Comparison of ENCODE assay signal across 9 mouse cellular contexts in genomic region chr11:119297996-119298395, GRCm38 (mm10). TPM values are rescaled to one million over a fixed set of nuclear protein-coding genes. Genes with fewer than 3 reads are reported as not detected.
A peak's percentile ranks its signal among the peaks of the same experiment; 100 is the strongest.
DNase-seq lines count a peak whose midpoint lies in the region; ATAC-seq and TF ChIP-seq lines count a peak whose summit lies in the region.
"Had no signal": no experiment of that assay in that cellular context is flagged by ENCODE, and none has a peak within 500 bp of the region (broad histone marks: within the 10 kb centered on the region; RNA-seq: fewer than 3 reads in every experiment).

No protein-coding gene starts in this region.

- TF ChIP-seq CTCF in kidney, postnatal 0 days (IDR thresholded peaks at IDR 0.05; ENCODE audit: low read depth): no peak
- no peak for TF ChIP-seq CTCF in kidney, adult 2 months (conservative IDR thresholded peaks at IDR 0.05; ENCODE audit: insufficient read depth, insufficient read length, low read depth, low read length)

- no peak for TF ChIP-seq POLR2A in kidney, adult 2 months (IDR thresholded peaks at IDR 0.05; ENCODE audit: low read depth, low read length)

- peaks cover 9% of the 10 kb centered on the region; the same call in 1 of the 2 replicates for H3K4me1 ChIP-seq in kidney, postnatal 0 days (replicated peaks; ENCODE audit: insufficient read depth, low read length)
- H3K4me1 ChIP-seq in kidney, adult 2 months (ENCODE audit: control insufficient read depth, insufficient read depth, low read length): peaks cover 4% of the 10 kb centered on the region; the same call in 1 of the 2 replicates
- peaks cover 17% of the 10 kb centered on the region for H3K4me1 ChIP-seq in embryonic facial prominence, embryonic 10.5 days
- H3K4me1 ChIP-seq in intestine, embryonic 15.5 days (replicated peaks): peaks cover 14% of the 10 kb centered on the region

- WGBS in kidney, postnatal 0 days: 80% methylated on average over 6 of the region's 6 CpGs
- 74% methylated on average over 6 of the region's 6 CpGs for WGBS in kidney, adult 2 months
- 85% methylated on average over 6 of the region's 6 CpGs for WGBS in embryonic facial prominence, embryonic 10.5 days
- 84% methylated on average over 6 of the region's 6 CpGs for WGBS in intestine, embryonic 15.5 days

- no peaks in the 10 kb centered on the region for H3K9me3 ChIP-seq in kidney, postnatal 0 days (replicated peaks; ENCODE audit: low read length)
- no peaks in the 10 kb centered on the region for H3K9me3 ChIP-seq in embryonic facial prominence, embryonic 10.5 days
- H3K9me3 ChIP-seq in intestine, embryonic 15.5 days: no peaks in the 10 kb centered on the region

- H3K4me2 ChIP-seq in kidney, postnatal 0 days (ENCODE audit: low read length): peak overlapping the region; percentile 95; the same call in 1 of the 2 replicates
- H3K4me2 ChIP-seq in intestine, embryonic 15.5 days (replicated peaks): peak overlapping the region; percentile 88

- H3K4me3 ChIP-seq in kidney, postnatal 0 days (replicated peaks; ENCODE audit: low read depth, low read length): no peak overlapping the region
- no peak overlapping the region for H3K4me3 ChIP-seq in kidney, adult 2 months (ENCODE audit: insufficient read depth, low read depth, low read length)
- peak overlapping the region; percentile 99 for H3K4me3 ChIP-seq in embryonic facial prominence, embryonic 10.5 days
- 0 out of 2 replicates have a peak overlapping the region, but pooled peaks have one; percentile 94 for H3K4me3 ChIP-seq in intestine, embryonic 15.5 days (replicated peaks)

- H3K9ac ChIP-seq in kidney, postnatal 0 days (ENCODE audit: low read depth, low read length): no peak overlapping the region
- H3K9ac ChIP-seq in intestine, embryonic 15.5 days: peak overlapping the region; percentile 95; the same call in 1 of the 2 replicates

- DNase-seq in kidney, postnatal 0 days (ENCODE audit: low spot score): no peak
- no peak for DNase-seq in kidney, adult 2 months
- no peak for DNase-seq in embryonic facial prominence, embryonic 10.5 days (ENCODE audit: low spot score)
- DNase-seq in splenic B cell, adult 2 months (ENCODE audit: low read depth, low spot score): peak; percentile 31
- no peak for DNase-seq in left cerebral cortex, adult 11 months (ENCODE audit: low spot score)
- DNase-seq in gastrocnemius, postnatal 10 days: no peak
- no peak for DNase-seq in testis, postnatal 14 days (ENCODE audit: low spot score)
- DNase-seq: heart, adult 11 months had no signal

- ATAC-seq in kidney, postnatal 0 days (replicated peaks; ENCODE audit: low FRiP score, low read depth): no peak
- ATAC-seq in intestine, embryonic 15.5 days: no peak

- peaks cover 43% of the 10 kb centered on the region for H3K36me3 ChIP-seq in kidney, postnatal 0 days (ENCODE audit: insufficient read depth, low read length)
- H3K36me3 ChIP-seq in kidney, adult 2 months (ENCODE audit: control insufficient read depth, insufficient read depth, low read length): no peaks in the 10 kb centered on the region; the same call in 1 of the 2 replicates
- peaks cover 53% of the 10 kb centered on the region for H3K36me3 ChIP-seq in embryonic facial prominence, embryonic 10.5 days (replicated peaks)
- H3K36me3 ChIP-seq in intestine, embryonic 15.5 days: peaks cover 40% of the 10 kb centered on the region
- peaks cover 9% of the 10 kb centered on the region for H3K36me3 ChIP-seq in splenic B cell, adult 2 months (ENCODE audit: control insufficient read depth, insufficient read depth, low read length, poor library complexity, severe bottlenecking)

- H3K27ac ChIP-seq in kidney, postnatal 0 days: no peak overlapping the region
- H3K27ac ChIP-seq in kidney, adult 2 months (ENCODE audit: insufficient read depth, low read depth, low read length): no peak overlapping the region
- no peak overlapping the region for H3K27ac ChIP-seq in embryonic facial prominence, embryonic 10.5 days (replicated peaks)
- no peak overlapping the region for H3K27ac ChIP-seq in intestine, embryonic 15.5 days

- H3K27me3 ChIP-seq in kidney, postnatal 0 days (ENCODE audit: insufficient read depth, low read length): no peaks in the 10 kb centered on the region
- H3K27me3 ChIP-seq in kidney, adult 2 months (replicated peaks; ENCODE audit: control insufficient read depth, insufficient read depth, low read length): no peaks in the 10 kb centered on the region
- H3K27me3 ChIP-seq in embryonic facial prominence, embryonic 10.5 days (replicated peaks; ENCODE audit: low read depth, poor library complexity, severe bottlenecking): no peaks in the 10 kb centered on the region
- no peaks in the 10 kb centered on the region for H3K27me3 ChIP-seq in intestine, embryonic 15.5 days (replicated peaks)
- no peaks in the 10 kb centered on the region for H3K27me3 ChIP-seq in splenic B cell, adult 2 months (ENCODE audit: control insufficient read depth, insufficient read depth, low read length, poor library complexity, severe bottlenecking)

RNA-seq across cellular contexts. Expression of gene Eif4a3, which starts 1.9 kb away (rescaled TPM):
- polyA plus RNA-seq in kidney, postnatal 0 days (2015; fragmentation: Nextera tagmentation; extraction: Ambion mirVana): 260 and 285 TPM in 2 replicates
- 88.4 and 94.2 TPM in 2 replicates for polyA plus RNA-seq in kidney, adult 2 months (2012; rRNA removed)
- polyA plus RNA-seq in embryonic facial prominence, embryonic 10.5 days (2016; fragmentation: Nextera tagmentation; extraction: Ambion mirVana): 465 and 504 TPM in 2 replicates
- polyA plus RNA-seq in intestine, embryonic 15.5 days (2015; fragmentation: Nextera tagmentation; extraction: Ambion mirVana): 335 and 348 TPM in 2 replicates
- 10 to 100 TPM; 74.3 to 75.4 TPM for total RNA-seq in gastrocnemius, postnatal 10 days (2021)

RNA-seq across cellular contexts. Expression of gene Card14, which starts 9.6 kb away (rescaled TPM):
- 0.99 and 1.2 TPM in 2 replicates for polyA plus RNA-seq in kidney, postnatal 0 days (2015; fragmentation: Nextera tagmentation; extraction: Ambion mirVana)
- polyA plus RNA-seq in kidney, adult 2 months (2012; rRNA removed): 3.7 and 3.9 TPM in 2 replicates
- 0.05 TPM in 1 of 2 replicates, not detected in the other for polyA plus RNA-seq in embryonic facial prominence, embryonic 10.5 days (2016; fragmentation: Nextera tagmentation; extraction: Ambion mirVana)
- 5.1 and 5.6 TPM in 2 replicates for polyA plus RNA-seq in intestine, embryonic 15.5 days (2015; fragmentation: Nextera tagmentation; extraction: Ambion mirVana)
- total RNA-seq in gastrocnemius, postnatal 10 days (2021): 1 to 10 TPM in 1 of 2 experiments, under 1 TPM in 1; 0.77 to 1.3 TPM

RNA-seq across cellular contexts. Expression of gene Gaa, which starts 30.3 kb away (rescaled TPM):
- 64.6 and 68.5 TPM in 2 replicates for polyA plus RNA-seq in kidney, postnatal 0 days (2015; fragmentation: Nextera tagmentation; extraction: Ambion mirVana)
- 152 and 171 TPM in 2 replicates for polyA plus RNA-seq in kidney, adult 2 months (2012; rRNA removed)
- 30.8 TPM in 2 replicates for polyA plus RNA-seq in embryonic facial prominence, embryonic 10.5 days (2016; fragmentation: Nextera tagmentation; extraction: Ambion mirVana)
- polyA plus RNA-seq in intestine, embryonic 15.5 days (2015; fragmentation: Nextera tagmentation; extraction: Ambion mirVana): 66.3 and 69.1 TPM in 2 replicates
- 10 to 100 TPM; 67.7 to 78.6 TPM for total RNA-seq in gastrocnemius, postnatal 10 days (2021)

RNA-seq across cellular contexts. Expression of gene Sgsh, which starts 57.3 kb away (rescaled TPM):
- polyA plus RNA-seq in kidney, postnatal 0 days (2015; fragmentation: Nextera tagmentation; extraction: Ambion mirVana): 9.8 and 10.1 TPM in 2 replicates
- polyA plus RNA-seq in kidney, adult 2 months (2012; rRNA removed): 24.8 and 28.8 TPM in 2 replicates
- 5.4 and 5.5 TPM in 2 replicates for polyA plus RNA-seq in embryonic facial prominence, embryonic 10.5 days (2016; fragmentation: Nextera tagmentation; extraction: Ambion mirVana)
- polyA plus RNA-seq in intestine, embryonic 15.5 days (2015; fragmentation: Nextera tagmentation; extraction: Ambion mirVana): 7.5 and 10.5 TPM in 2 replicates
- 1 to 10 TPM; 5.2 to 5.7 TPM for total RNA-seq in gastrocnemius, postnatal 10 days (2021)

RNA-seq across cellular contexts. Expression of gene Slc26a11, which starts 57.4 kb away (rescaled TPM):
- 8.0 and 8.3 TPM in 2 replicates for polyA plus RNA-seq in kidney, postnatal 0 days (2015; fragmentation: Nextera tagmentation; extraction: Ambion mirVana)
- polyA plus RNA-seq in kidney, adult 2 months (2012; rRNA removed): 13.0 and 27.9 TPM in 2 replicates
- polyA plus RNA-seq in embryonic facial prominence, embryonic 10.5 days (2016; fragmentation: Nextera tagmentation; extraction: Ambion mirVana): 7.6 and 8.2 TPM in 2 replicates
- 7.2 and 9.9 TPM in 2 replicates for polyA plus RNA-seq in intestine, embryonic 15.5 days (2015; fragmentation: Nextera tagmentation; extraction: Ambion mirVana)
- total RNA-seq in gastrocnemius, postnatal 10 days (2021): 1 to 10 TPM; 2.6 to 4.0 TPM

Comparison
In these comparisons a context has a peak if more than half of its experiments do, and no peak if none do; other contexts are left out.
1. H3K4me3 ChIP-seq: peak in embryonic facial prominence, embryonic 10.5 days (single experiment) and intestine, embryonic 15.5 days (single experiment); none in kidney, postnatal 0 days (single experiment) and kidney, adult 2 months (single experiment).